Mouse (Mus musculus) testis, adult 2 months (tissue): Measurements from ENCODE around the gene BC051665.

Source experiments
- CTCF ChIP-seq: fragments of 200-500 bp; IDR thresholded peaks from 2 replicates; pipeline ENCODE4 v1.5.1; 2012; ENCODE audit warnings: low read depth, mild to moderate bottlenecking, inconsistent platforms, low read length, moderate library complexity; ENCODE audit not compliant: control insufficient read depth, insufficient read depth, insufficient replicate concordance
- POLR2A ChIP-seq: fragments of 200-500 bp; IDR thresholded peaks from 2 replicates; pipeline ENCODE4 v1.6.1; 2012; ENCODE audit warnings: low read depth, mild to moderate bottlenecking, inconsistent platforms, low read length, moderate library complexity; ENCODE audit not compliant: control insufficient read depth

DNA sequence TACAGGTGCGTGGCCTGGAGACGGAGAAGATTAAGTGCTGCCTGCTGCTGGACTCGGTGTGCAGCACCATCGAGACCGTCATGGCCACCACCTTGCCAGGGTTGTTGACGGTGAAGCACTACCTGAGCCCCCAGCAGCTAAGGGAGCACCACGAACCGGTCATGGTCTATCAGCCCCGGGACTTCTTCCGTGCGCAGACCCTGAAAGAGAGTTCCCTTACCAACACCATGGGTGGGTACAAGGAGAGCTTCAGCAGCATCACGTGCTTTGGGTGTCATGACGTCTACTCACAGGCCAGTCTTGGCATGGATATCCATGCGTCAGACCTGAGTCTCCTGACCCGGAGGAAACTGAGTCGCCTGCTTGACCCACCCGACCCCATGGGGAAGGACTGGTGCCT, 25.0 kb downstream of the BC051665 start:
- no peak for TF ChIP-seq POLR2A
- no peak for TF ChIP-seq CTCF
